Mouse (Mus musculus) lung, postnatal 0 days (tissue): Measurements from ENCODE around the gene Tbc1d10a.

Experiments used
- CTCF ChIP-seq: IDR thresholded peaks from 2 replicates; pipeline ENCODE4 v1.5.1; 2016; ENCODE audit warnings: antibody characterized with exemption, mild to moderate bottlenecking
- EP300 ChIP-seq: IDR thresholded peaks from 2 replicates; pipeline ENCODE4 v1.6.1; 2016; ENCODE audit warnings: antibody characterized with exemption, mild to moderate bottlenecking, control low read depth

DNA sequence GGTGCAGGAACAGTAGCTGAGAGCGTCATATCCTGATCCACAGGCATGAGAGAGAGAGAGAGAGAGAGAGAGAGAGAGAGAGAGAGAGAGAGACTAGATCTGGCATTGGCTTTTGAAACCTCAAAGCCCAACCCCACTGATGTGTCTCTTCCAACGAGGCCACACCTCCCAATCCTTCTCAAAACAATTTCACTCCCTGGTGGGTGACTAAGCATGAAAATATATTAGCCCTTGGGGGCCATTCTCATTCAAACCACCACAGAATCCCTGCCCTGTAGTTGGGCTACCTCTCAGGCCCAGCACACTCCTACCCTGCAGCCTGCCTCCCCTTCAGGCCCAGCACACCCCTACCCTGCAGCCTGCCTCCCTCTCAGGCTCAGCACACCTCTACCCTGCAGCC lies 66.3 kb downstream of the Tbc1d10a start:
- TF ChIP-seq CTCF (no peak), EP300 (no peak)
